Mouse (Mus musculus): ENCODE results near the gene Slirp. TPM values are rescaled to one million over a fixed set of nuclear protein-coding genes. Genes with fewer than 3 reads are reported as not detected.
"Not testable (repeated sequence)": the region's sequence is repeated elsewhere in the genome, so short reads cannot be mapped to it uniquely, and the experiment has no call there.

Gene Slirp
- polyA plus RNA-seq, 1 experiment from 2014 or later: 158 TPM

DNA sequence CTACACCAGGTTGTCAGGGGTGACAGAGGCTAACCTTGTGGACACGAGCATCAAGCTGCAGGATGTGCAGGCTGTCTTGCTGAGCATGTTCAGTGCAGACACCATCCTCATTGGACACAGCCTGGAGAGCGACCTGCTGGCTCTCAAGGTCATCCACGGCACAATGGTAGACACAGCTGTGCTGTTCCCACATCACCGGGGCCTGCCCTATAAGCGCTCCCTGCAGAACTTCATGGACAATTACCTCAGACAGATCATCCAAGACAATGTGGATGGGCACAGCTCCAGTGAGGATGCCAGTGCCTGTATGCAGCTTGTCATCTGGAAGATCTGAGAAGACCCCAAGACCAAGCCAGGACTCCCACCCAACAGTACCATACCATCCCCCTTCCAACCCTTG lies 38.8 kb downstream of the Slirp start:
- 73% methylated on average over 5 of the region's 5 CpGs for WGBS (ENCODE audit: insufficient replicate concordance)
- H3K36me3 ChIP-seq (replicated peaks); H3K27me3 ChIP-seq; H3K4me3 ChIP-seq (replicated peaks); H3K9ac ChIP-seq; H3K27ac ChIP-seq (replicated peaks); H3K4me1 ChIP-seq (replicated peaks); ATAC-seq (ENCODE audit: insufficient read depth); H3K4me2 ChIP-seq; H3K9me3 ChIP-seq (replicated peaks): not testable (repeated sequence)

DNA sequence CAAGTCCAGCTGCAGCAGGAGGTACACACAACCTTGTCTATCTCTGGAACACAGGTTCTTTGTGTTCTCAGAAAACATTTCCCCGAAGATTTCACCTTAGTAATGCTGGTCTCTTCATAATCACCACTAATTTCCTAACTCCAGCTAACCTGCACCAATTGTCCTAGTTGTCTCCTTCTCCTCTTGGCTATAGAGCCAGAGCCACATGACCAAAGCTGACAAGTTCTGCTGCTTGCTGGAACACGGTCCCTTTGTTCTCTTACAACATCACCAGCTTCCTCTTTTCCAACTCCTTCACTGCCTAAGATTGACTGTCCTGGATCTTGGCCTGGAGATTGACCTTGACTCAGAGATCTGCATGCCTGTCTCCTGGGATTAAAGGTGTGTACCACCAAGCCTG lies 45.0 kb downstream of the Slirp start:
- not testable (repeated sequence) for H3K27me3 ChIP-seq; H3K27ac ChIP-seq (replicated peaks); H3K9me3 ChIP-seq (replicated peaks); H3K9ac ChIP-seq; H3K4me3 ChIP-seq (replicated peaks); H3K4me1 ChIP-seq (replicated peaks); H3K36me3 ChIP-seq (replicated peaks); ATAC-seq (ENCODE audit: insufficient read depth); H3K4me2 ChIP-seq
- 19% methylated on average over 2 of the region's 2 CpGs for WGBS (ENCODE audit: insufficient replicate concordance)

- H3K9me3 ChIP-seq (replicated peaks); H3K9ac ChIP-seq; H3K27ac ChIP-seq (replicated peaks); H3K27me3 ChIP-seq; H3K36me3 ChIP-seq (replicated peaks); H3K4me1 ChIP-seq (replicated peaks); H3K4me3 ChIP-seq (replicated peaks); ATAC-seq (ENCODE audit: insufficient read depth); H3K4me2 ChIP-seq: not testable (repeated sequence)
- 63% methylated on average over 3 of the region's 3 CpGs for WGBS (ENCODE audit: insufficient replicate concordance)
These were observed 50.7 kb downstream of the Slirp start, which contains the start of gene Gm5788 for GRCm38 (mm10) chr12:87494421-87494820. Gene Gm5788 (plus strand): TSS chr12:87494721.

Small RNA genes within 50 kb of the gene (microRNA-seq; reads per million reads assigned to microRNA genes)
- 67.5 reads per million, percentile 49 among the genes with 10 or more reads in this experiment for gene Mir3068

Other genes starting within 250 kb of the Slirp start
- 4.8 and 6.8 TPM in 2 replicates for gene Samd15, start 244.2 kb upstream of the Slirp start, polyA plus RNA-seq (2015; fragmentation: Nextera tagmentation; extraction: Ambion mirVana)
- 0.39 and 0.40 TPM in 2 replicates for gene Tmed8, start 243.4 kb upstream of the Slirp start, polyA plus RNA-seq (2015; fragmentation: Nextera tagmentation; extraction: Ambion mirVana)
- gene Noxred1, start 205.2 kb upstream of the Slirp start, polyA plus RNA-seq (2015; fragmentation: Nextera tagmentation; extraction: Ambion mirVana): 0.20 and 0.38 TPM in 2 replicates
- 8.2 and 9.5 TPM in 2 replicates for gene Vipas39, start 177.6 kb upstream of the Slirp start, polyA plus RNA-seq (2015; fragmentation: Nextera tagmentation; extraction: Ambion mirVana)
- gene Ahsa1, start 177.4 kb upstream of the Slirp start, polyA plus RNA-seq (2015; fragmentation: Nextera tagmentation; extraction: Ambion mirVana): 129 and 132 TPM in 2 replicates
- gene Ism2, start 144.2 kb upstream of the Slirp start, polyA plus RNA-seq (2015; fragmentation: Nextera tagmentation; extraction: Ambion mirVana): 0.15 and 0.23 TPM in 2 replicates
- 25.9 and 28.6 TPM in 2 replicates for gene Sptlc2, start 55.5 kb upstream of the Slirp start, polyA plus RNA-seq (2015; fragmentation: Nextera tagmentation; extraction: Ambion mirVana)
- 16.7 and 19.9 TPM in 2 replicates for gene Alkbh1, start 121 bp downstream of the Slirp start, polyA plus RNA-seq (2015; fragmentation: Nextera tagmentation; extraction: Ambion mirVana)
- gene Snw1, start 28.4 kb downstream of the Slirp start, polyA plus RNA-seq (2015; fragmentation: Nextera tagmentation; extraction: Ambion mirVana): 46.4 and 48.1 TPM in 2 replicates
- not detected in 2 replicates for gene Gm5788, start 50.8 kb downstream of the Slirp start, polyA plus RNA-seq (2015; fragmentation: Nextera tagmentation; extraction: Ambion mirVana)
- gene Gm8300, start 70.4 kb downstream of the Slirp start, polyA plus RNA-seq (2015; fragmentation: Nextera tagmentation; extraction: Ambion mirVana): not detected in 2 replicates
- gene Oog1, start 158.8 kb downstream of the Slirp start, polyA plus RNA-seq (2015; fragmentation: Nextera tagmentation; extraction: Ambion mirVana): not detected in 2 replicates
- 0.05 TPM in 1 of 2 replicates, not detected in the other for gene Gm4027, start 175.0 kb downstream of the Slirp start, polyA plus RNA-seq (2015; fragmentation: Nextera tagmentation; extraction: Ambion mirVana)
- not detected in 2 replicates for gene Gm16381, start 200.7 kb downstream of the Slirp start, polyA plus RNA-seq (2015; fragmentation: Nextera tagmentation; extraction: Ambion mirVana)

Measured in liver, embryonic 15.5 days (tissue).